Mouse (Mus musculus): ENCODE measurements around the gene Tbc1d22a.

DNA sequence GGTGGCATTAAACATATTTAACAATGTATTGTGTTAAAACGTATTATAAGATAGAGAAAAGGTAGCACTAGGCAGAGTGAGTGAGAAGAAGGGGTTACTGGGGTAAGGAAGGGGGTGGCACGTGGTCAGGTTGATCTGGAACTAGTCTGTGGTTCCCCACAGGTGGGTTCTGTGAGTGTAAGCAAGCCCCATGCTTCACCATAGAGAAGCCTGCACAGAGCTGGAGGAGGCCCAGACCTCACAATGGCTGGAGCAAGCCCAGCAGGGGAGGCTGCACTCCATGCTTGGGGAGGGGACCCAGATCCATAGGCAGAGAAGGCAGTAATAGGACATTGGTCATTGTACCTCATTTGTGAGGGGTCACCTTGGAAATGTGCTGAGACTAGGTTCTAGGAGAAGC is 119.3 kb downstream of the Tbc1d22a start:
- TF ChIP-seq POLR2A (IDR thresholded peaks at IDR 0.05; ENCODE audit: control insufficient read depth, low read depth, low read length) (no peak), CTCF (IDR thresholded peaks at IDR 0.05; ENCODE audit: control insufficient read depth, insufficient read depth, insufficient replicate concordance, low read depth, low read length) (no peak)

All from testis, adult 2 months (tissue).